Mouse (Mus musculus): Measurements from ENCODE around the gene Sfr1. TPM values are rescaled to one million over a fixed set of nuclear protein-coding genes. Genes with fewer than 3 reads are reported as not detected.

Gene Sfr1
- total RNA-seq (2012; rRNA removed) (83.7 and 88.1 TPM in 2 replicates), total RNA-seq (2014; rRNA removed) (114 and 131 TPM in 2 replicates), polyA plus RNA-seq (2012; ENCODE audit: insufficient read length, low read depth) (198 and 230 TPM in 2 replicates)

DNA sequence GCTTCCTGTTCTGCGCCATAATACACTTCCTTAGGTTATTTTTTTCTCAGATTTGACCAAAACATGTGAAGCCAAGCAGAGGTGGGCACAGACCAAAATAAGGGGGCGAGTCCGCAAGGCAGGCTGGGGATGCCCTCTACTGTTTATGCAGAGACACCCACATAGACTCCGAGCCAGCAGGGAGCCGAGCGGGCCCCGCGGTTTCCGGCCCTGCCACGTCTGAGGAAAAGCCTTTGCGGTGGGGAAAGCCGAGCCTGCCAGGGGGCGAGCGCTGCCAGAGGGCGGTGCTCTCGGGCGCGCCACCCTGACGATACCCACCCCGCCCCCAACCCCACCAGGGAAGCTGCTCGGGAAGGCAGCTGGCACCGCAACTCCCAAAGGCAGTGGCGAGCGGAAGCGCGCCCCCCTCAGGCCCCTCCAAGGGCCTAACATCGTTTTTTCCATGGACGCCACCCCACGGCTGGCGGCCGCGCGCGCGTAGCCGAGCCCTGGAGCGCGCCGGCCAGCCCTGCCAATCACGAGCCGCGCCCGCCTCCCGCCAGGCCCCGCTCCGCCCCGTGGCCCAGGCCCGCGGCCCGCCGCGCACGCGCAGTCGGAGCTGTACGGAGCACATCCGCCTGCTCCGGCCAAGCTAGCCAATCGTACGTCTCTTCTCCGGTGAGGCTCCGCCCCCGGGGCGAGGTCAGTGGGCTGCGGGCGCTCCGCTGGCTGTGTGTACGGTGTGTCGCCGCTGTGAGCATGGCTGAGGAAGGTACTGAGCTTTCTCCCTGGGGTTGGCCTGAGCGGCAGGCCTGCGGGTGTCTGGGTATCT is at the start of gene Sfr1:
TSS of gene Sfr1 (plus strand) at position 612 of the 811 bp plus-strand sequence.
- H3K27ac ChIP-seq (ENCODE audit: insufficient read depth, low read depth): peak within 1 kb of the TSS; percentile 86
- H3K27me3 ChIP-seq (replicated peaks): no peaks in the 10 kb centered on the region
- in situ Hi-C loops (cut with MboI; ENCODE audit: low pct_ligation_motif_present, low pct_unique_long_range_greater_than_20kb, low sequenced_read_pairs) (no loop called here), dilution Hi-C loops (cut with MboI; ENCODE audit: extremely low pct_ligation_motif_present, extremely low pct_unique_long_range_greater_than_20kb, low sequenced_read_pairs) (no loop called here)
- H3K4me2 ChIP-seq (ENCODE audit: insufficient read depth, low read depth, poor library complexity, severe bottlenecking): peak within 1 kb of the TSS; percentile 96
- H3K79me2 ChIP-seq (replicated peaks; ENCODE audit: control insufficient read depth, extremely low read depth, insufficient read depth, poor library complexity, severe bottlenecking): peaks cover 9% of the 10 kb centered on the region
- peak; percentile 96 for DNase-seq (ENCODE audit: extremely low read depth)
- H3K4me1 ChIP-seq (ENCODE audit: control insufficient read depth in 1 of 2, insufficient read depth in 2 of 2): peaks cover 8 to 47% of the 10 kb centered on the region in 2 experiments
- H3K36me3 ChIP-seq (replicated peaks in 1 of 2; ENCODE audit: control insufficient read depth in 1 of 2, insufficient read depth in 1 of 2, low read length in 1 of 2): peaks cover 31 to 39% of the 10 kb centered on the region in 2 experiments
- TF ChIP-seq TBP (conservative IDR thresholded peaks at IDR 0.05; ENCODE audit: low read depth, low read length) (peak; percentile 70), MAFK (IDR thresholded peaks at IDR 0.05; ENCODE audit: insufficient replicate concordance, low read length) (no peak), SMC3 (IDR thresholded peaks at IDR 0.05; ENCODE audit: low read depth, low read length) (peak; percentile 27; the same call in 1 of the 2 replicates), TCF12 (IDR thresholded peaks at IDR 0.05; ENCODE audit: low read depth, low read length) (peak; percentile 64), CHD1 (IDR thresholded peaks at IDR 0.05; ENCODE audit: low read depth, low read length) (no peak), USF1 (IDR thresholded peaks at IDR 0.05; ENCODE audit: low read depth, low read length) (no peak), IRF4 (IDR thresholded peaks at IDR 0.05; ENCODE audit: low read depth, low read length) (peak; percentile 45; the same call in 1 of the 2 replicates), MXI1 (IDR thresholded peaks at IDR 0.05; ENCODE audit: low read depth, low read length) (peak; percentile 75), HCFC1 (IDR thresholded peaks at IDR 0.05; ENCODE audit: low read depth, low read length) (peak; percentile 62), KAT2A (IDR thresholded peaks at IDR 0.05; ENCODE audit: insufficient replicate concordance, low read length) (no peak), MEF2A (IDR thresholded peaks at IDR 0.05; ENCODE audit: borderline replicate concordance, low read depth, low read length) (no peak), GABPA (IDR thresholded peaks at IDR 0.05; ENCODE audit: insufficient replicate concordance, low read depth, low read length) (no peak), EP300 (IDR thresholded peaks at IDR 0.05; ENCODE audit: low read length) (no peak), RAD21 (IDR thresholded peaks at IDR 0.05; ENCODE audit: low read depth, low read length) (peak; percentile 24), USF2 (conservative IDR thresholded peaks at IDR 0.05; ENCODE audit: low read depth, low read length) (no peak), MAX (IDR thresholded peaks at IDR 0.05; ENCODE audit: low read length) (peak; percentile 34; the same call in 1 of the 2 replicates), ETS1 (conservative IDR thresholded peaks at IDR 0.05; ENCODE audit: low read depth, low read length) (peak; percentile 85), BHLHE40 (IDR thresholded peaks at IDR 0.05; ENCODE audit: low read depth, low read length) (peak; percentile 63), PAX5 (IDR thresholded peaks at IDR 0.05; ENCODE audit: low read length) (no peak), NRF1 (IDR thresholded peaks at IDR 0.05; ENCODE audit: low read depth, low read length) (peak; percentile 95), CHD2 (IDR thresholded peaks at IDR 0.05; ENCODE audit: low read length) (peak; percentile 66), ZC3H11A (IDR thresholded peaks at IDR 0.05; ENCODE audit: low read depth, low read length) (no peak; the same call in 1 of the 2 replicates), JUND (conservative IDR thresholded peaks at IDR 0.05; ENCODE audit: low read depth, low read length) (no peak), CTCF (conservative IDR thresholded peaks at IDR 0.05 in 1 of 2, IDR thresholded peaks at IDR 0.05 in 1 of 2; ENCODE audit: low read depth in 2 of 2, low read length in 2 of 2) (no peak; a peak in 1 of 4 replicates), ELF1 (IDR thresholded peaks at IDR 0.05; ENCODE audit: low read depth, low read length) (peak; percentile 43), NELFE (IDR thresholded peaks at IDR 0.05; ENCODE audit: low read depth, low read length) (peak; percentile 92), RCOR1 (conservative IDR thresholded peaks at IDR 0.05; ENCODE audit: low read depth, low read length) (no peak; the same call in 1 of the 2 replicates), POLR2A (IDR thresholded peaks at IDR 0.05; ENCODE audit: low read depth, low read length) (peak; percentile 92), MAZ (IDR thresholded peaks at IDR 0.05; ENCODE audit: low read depth, low read length) (peak; percentile 69; the same call in 1 of the 2 replicates), ZNF384 (IDR thresholded peaks at IDR 0.05; ENCODE audit: low read depth, low read length) (peak; percentile 71), SIN3A (IDR thresholded peaks at IDR 0.05; ENCODE audit: low read length) (peak; percentile 80), JUN (IDR thresholded peaks at IDR 0.05; ENCODE audit: insufficient read depth, low read depth, low read length) (no peak), MYC (IDR thresholded peaks at IDR 0.05; ENCODE audit: low read depth, low read length) (peak; percentile 5; the same call in 1 of the 2 replicates), UBTF (IDR thresholded peaks at IDR 0.05; ENCODE audit: low read depth, low read length) (no peak), POLR2AphosphoS2 (IDR thresholded peaks at IDR 0.05; ENCODE audit: low read depth, low read length) (peak; percentile 85; the same call in 1 of the 2 replicates), ZMIZ1 (IDR thresholded peaks at IDR 0.05; ENCODE audit: low read depth, low read length) (peak; percentile 84), ZKSCAN1 (IDR thresholded peaks at IDR 0.05; ENCODE audit: borderline replicate concordance, low read depth, low read length) (no peak), E2F4 (IDR thresholded peaks at IDR 0.05; ENCODE audit: insufficient replicate concordance, low read depth, low read length) (no peak)
- peak within 1 kb of the TSS; percentile 78 for H3K9ac ChIP-seq (ENCODE audit: insufficient read depth, low read depth)
- H3K9me3 ChIP-seq (replicated peaks; ENCODE audit: low read length): no peaks in the 10 kb centered on the region
- H3K4me3 ChIP-seq (replicated peaks in 1 of 3; ENCODE audit: low read depth in 2 of 3, low read length in 2 of 3, poor library complexity in 1 of 3): peak within 1 kb of the TSS; percentile 76 to 92 (median 86)
